Mouse (Mus musculus): Measurements from ENCODE around the gene Flot2.

DNA sequence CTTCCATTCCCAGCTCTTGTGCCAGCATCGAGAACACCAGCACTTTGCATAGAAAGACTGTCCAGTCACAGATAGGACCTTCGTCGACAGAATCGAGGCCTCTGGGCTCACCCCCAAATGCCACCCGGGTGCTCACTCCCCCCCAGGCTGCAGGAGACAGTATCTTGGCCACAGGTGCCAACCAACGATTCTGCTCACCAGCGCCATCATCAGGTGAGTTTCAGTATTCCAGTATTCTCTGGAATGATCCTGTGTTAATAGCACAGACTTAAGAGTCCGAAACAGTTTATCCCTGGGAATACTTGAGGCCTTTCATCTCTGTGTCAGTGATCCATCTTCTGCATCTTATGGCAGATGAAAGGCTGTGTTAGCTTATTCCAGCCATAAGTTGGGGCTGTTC lies 14.1 kb upstream of the Flot2 start:
- TF ChIP-seq CTCF (IDR thresholded peaks at IDR 0.05; ENCODE audit: low read depth) (peak; percentile 34; the same call in 1 of the 2 replicates), EP300 (IDR thresholded peaks at IDR 0.05; ENCODE audit: low read depth) (no peak)

Data from heart, postnatal 0 days (tissue).